Mouse (Mus musculus): Measurements from ENCODE around the gene Satb2. TPM values are rescaled to one million over a fixed set of nuclear protein-coding genes. Genes with fewer than 3 reads are reported as not detected.

The Satb2 gene
- 34.5 and 35.4 TPM in 2 replicates for polyA plus RNA-seq (2012; rRNA removed)

DNA sequence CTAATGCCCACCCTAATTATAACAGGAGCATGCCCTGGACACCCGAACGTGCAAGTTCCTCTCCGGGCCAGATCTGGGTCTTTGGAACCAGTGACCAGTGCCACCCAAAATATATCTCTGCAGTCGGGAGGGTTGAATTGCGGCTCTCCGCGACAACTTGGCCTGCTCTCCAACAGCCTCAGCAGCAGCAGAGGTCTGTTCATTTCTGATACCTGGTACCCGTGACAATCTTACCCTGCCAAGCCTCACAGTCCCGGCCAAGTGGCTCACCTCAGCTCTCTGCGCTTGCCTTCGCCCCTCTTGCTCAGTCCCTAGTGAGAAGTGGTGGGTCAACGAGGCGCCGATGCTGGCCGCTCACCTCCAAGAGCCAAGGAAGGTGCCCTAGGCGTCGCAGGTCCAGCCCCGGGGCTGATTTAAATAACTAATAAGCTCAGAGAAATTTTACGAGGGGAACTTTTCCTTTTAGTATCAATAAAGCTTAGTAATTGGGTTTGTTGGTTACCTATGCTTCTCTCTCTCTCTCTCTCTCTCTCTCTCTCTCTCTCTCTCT is at the start of gene Satb2:
Satb2 (minus strand) TSS at position 500 of the 550 bp plus-strand sequence.
- peak within 1 kb of the TSS; percentile 74 for H3K4me3 ChIP-seq (ENCODE audit: insufficient read depth, low read length)
- no peaks in the 10 kb centered on the region; the same call in 1 of the 2 replicates for H3K4me1 ChIP-seq (ENCODE audit: control insufficient read depth, insufficient read depth, low read length)
- peak within 1 kb of the TSS; percentile 99 for H3K27ac ChIP-seq (ENCODE audit: insufficient read depth, low read length)
- TF ChIP-seq POLR2A (IDR thresholded peaks at IDR 0.05; ENCODE audit: extremely low read depth, insufficient read depth, low read length) (no peak), CTCF (IDR thresholded peaks at IDR 0.05; ENCODE audit: extremely low read depth, insufficient read depth, low read length) (no peak)

DNA sequence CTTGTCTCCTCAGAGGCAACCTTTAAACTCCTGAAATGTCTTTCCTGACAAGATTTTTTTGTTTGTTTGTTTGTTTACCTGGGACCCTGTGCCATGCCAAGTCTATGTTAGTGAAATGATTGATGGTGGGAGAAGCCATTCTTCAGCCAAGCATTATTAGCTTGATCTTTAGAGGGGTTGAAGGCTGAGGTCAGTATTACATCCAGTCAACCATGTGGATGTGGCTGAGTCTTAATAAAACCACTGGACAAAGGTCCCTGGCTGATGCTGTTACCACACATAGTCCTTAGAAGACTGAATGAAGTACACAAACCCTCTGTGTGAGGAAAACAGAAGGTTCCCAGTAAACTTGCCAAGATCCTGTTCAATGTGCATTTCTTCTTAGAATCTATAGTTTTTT is 40.5 kb upstream of the Satb2 start:
- TF ChIP-seq CTCF (IDR thresholded peaks at IDR 0.05; ENCODE audit: extremely low read depth, insufficient read depth, low read length) (no peak), POLR2A (IDR thresholded peaks at IDR 0.05; ENCODE audit: extremely low read depth, insufficient read depth, low read length) (no peak)
- no peak overlapping the region for H3K27ac ChIP-seq (ENCODE audit: insufficient read depth, low read length)
- no peak overlapping the region for H3K4me3 ChIP-seq (ENCODE audit: insufficient read depth, low read length)
- H3K4me1 ChIP-seq (ENCODE audit: control insufficient read depth, insufficient read depth, low read length): no peaks in the 10 kb centered on the region

DNA sequence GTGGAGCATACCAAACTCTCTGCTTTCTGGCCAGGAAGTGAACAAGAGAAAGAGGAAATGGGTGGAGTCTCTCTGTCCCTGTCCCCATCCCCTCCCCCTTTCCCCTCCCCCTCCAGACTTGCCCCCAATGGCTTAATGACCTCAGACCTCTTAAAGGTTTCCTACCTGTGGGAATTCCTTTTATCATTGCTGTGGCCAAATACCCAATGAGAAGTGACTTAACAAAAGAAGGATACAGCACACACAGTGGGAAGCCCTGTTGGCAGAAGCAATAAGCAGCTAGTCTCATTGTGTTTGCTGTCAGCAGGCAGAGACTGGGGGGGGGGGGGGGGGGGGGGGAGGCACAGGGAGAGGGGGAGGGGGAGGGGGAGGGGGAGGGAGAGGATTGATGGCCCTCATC is 35.4 kb upstream of the Satb2 start:
- TF ChIP-seq POLR2A (IDR thresholded peaks at IDR 0.05; ENCODE audit: extremely low read depth, insufficient read depth, low read length) (no peak), CTCF (IDR thresholded peaks at IDR 0.05; ENCODE audit: extremely low read depth, insufficient read depth, low read length) (no peak)
- no peaks in the 10 kb centered on the region for H3K4me1 ChIP-seq (ENCODE audit: control insufficient read depth, insufficient read depth, low read length)
- H3K27ac ChIP-seq (ENCODE audit: insufficient read depth, low read length): no peak overlapping the region
- no peak overlapping the region for H3K4me3 ChIP-seq (ENCODE audit: insufficient read depth, low read length)

- Histone ChIP-seq H3K27ac (ENCODE audit: insufficient read depth, low read length) (no peak overlapping the region), H3K4me1 (ENCODE audit: control insufficient read depth, insufficient read depth, low read length) (no peaks in the 10 kb centered on the region), H3K4me3 (ENCODE audit: insufficient read depth, low read length) (no peak overlapping the region)
- TF ChIP-seq CTCF (IDR thresholded peaks at IDR 0.05; ENCODE audit: extremely low read depth, insufficient read depth, low read length): no peak
- no peak for TF ChIP-seq POLR2A (IDR thresholded peaks at IDR 0.05; ENCODE audit: extremely low read depth, insufficient read depth, low read length)
These were observed 30.7 kb upstream of the Satb2 start for GRCm38 (mm10) chr1:57009171-57009570.

- H3K27ac ChIP-seq (ENCODE audit: insufficient read depth, low read length): no peak overlapping the region
- H3K4me1 ChIP-seq (ENCODE audit: control insufficient read depth, insufficient read depth, low read length): no peaks in the 10 kb centered on the region
- H3K4me3 ChIP-seq (ENCODE audit: insufficient read depth, low read length): no peak overlapping the region
- no peak for TF ChIP-seq POLR2A (IDR thresholded peaks at IDR 0.05; ENCODE audit: extremely low read depth, insufficient read depth, low read length)
- TF ChIP-seq CTCF (IDR thresholded peaks at IDR 0.05; ENCODE audit: extremely low read depth, insufficient read depth, low read length): no peak
These were observed 16.6 kb upstream of the Satb2 start for GRCm38 (mm10) chr1:56995041-56995440.

DNA sequence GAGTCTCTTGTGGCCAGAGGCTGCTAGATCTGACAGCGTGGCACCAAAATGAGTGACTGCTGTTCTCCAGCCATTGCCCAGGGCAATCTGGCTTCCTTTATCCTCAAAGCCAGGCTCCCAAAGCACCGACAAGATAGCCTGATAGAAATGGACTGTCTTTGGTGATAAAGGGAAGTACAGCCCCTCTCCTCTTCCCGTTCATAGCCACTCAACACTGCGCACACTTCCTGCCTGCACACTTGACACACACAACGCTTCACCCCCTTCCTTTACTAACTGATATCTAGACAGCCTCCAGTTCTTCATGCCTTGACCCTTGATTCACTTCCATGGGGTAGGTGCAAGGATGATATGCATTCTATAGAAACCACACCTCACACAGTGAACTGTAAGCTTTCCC is 13.9 kb upstream of the Satb2 start:
- Histone ChIP-seq H3K27ac (ENCODE audit: insufficient read depth, low read length) (no peak overlapping the region), H3K4me1 (ENCODE audit: control insufficient read depth, insufficient read depth, low read length) (no peaks in the 10 kb centered on the region), H3K4me3 (ENCODE audit: insufficient read depth, low read length) (no peak overlapping the region)
- TF ChIP-seq CTCF (IDR thresholded peaks at IDR 0.05; ENCODE audit: extremely low read depth, insufficient read depth, low read length) (no peak), POLR2A (IDR thresholded peaks at IDR 0.05; ENCODE audit: extremely low read depth, insufficient read depth, low read length) (no peak)

DNA sequence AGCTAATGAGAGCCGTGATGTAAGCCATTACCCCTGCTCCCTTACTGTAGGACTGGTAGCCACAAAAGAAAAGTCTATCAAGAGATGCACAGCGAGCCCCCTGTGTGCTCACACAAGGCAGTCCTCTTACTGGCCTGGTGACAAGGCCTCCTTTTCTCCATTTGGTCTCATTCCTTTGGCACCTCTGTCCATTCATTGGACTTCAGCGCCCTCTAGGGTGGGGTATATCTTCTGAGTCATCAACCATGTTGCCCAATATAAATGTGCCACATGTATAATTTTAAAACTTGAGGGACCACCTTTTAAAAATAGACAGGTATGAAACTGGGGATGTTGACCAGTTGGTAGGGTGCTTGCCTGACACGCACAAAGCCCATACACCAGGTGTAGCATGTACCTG is 13.2 kb upstream of the Satb2 start:
- no peak overlapping the region for H3K4me3 ChIP-seq (ENCODE audit: insufficient read depth, low read length)
- H3K4me1 ChIP-seq (ENCODE audit: control insufficient read depth, insufficient read depth, low read length): no peaks in the 10 kb centered on the region
- TF ChIP-seq POLR2A (IDR thresholded peaks at IDR 0.05; ENCODE audit: extremely low read depth, insufficient read depth, low read length) (no peak), CTCF (IDR thresholded peaks at IDR 0.05; ENCODE audit: extremely low read depth, insufficient read depth, low read length) (peak; percentile 23; the same call in 1 of the 2 replicates)
- no peak overlapping the region for H3K27ac ChIP-seq (ENCODE audit: insufficient read depth, low read length)

DNA sequence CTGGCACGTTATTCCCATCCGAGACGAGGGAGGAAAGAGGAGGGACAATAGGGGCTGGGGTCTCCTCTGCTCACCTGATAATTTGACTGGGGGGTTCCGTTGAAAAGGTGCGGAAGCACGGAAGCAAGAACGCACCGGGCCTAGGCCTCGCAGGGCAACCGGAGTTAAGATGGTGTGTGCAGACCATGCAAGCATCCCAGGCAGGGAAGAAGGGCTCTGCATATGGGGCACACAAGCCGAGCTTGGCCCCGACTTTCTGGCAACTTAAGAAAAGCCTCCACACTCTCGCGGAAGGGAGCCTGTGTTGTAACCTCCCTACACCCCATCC is 6.0 kb upstream of the Satb2 start:
- H3K4me3 ChIP-seq (ENCODE audit: insufficient read depth, low read length): no peak overlapping the region
- H3K4me1 ChIP-seq (ENCODE audit: control insufficient read depth, insufficient read depth, low read length): no peaks in the 10 kb centered on the region; the same call in 1 of the 2 replicates
- H3K27ac ChIP-seq (ENCODE audit: insufficient read depth, low read length): no peak overlapping the region
- TF ChIP-seq CTCF (IDR thresholded peaks at IDR 0.05; ENCODE audit: extremely low read depth, insufficient read depth, low read length) (no peak), POLR2A (IDR thresholded peaks at IDR 0.05; ENCODE audit: extremely low read depth, insufficient read depth, low read length) (no peak)

DNA sequence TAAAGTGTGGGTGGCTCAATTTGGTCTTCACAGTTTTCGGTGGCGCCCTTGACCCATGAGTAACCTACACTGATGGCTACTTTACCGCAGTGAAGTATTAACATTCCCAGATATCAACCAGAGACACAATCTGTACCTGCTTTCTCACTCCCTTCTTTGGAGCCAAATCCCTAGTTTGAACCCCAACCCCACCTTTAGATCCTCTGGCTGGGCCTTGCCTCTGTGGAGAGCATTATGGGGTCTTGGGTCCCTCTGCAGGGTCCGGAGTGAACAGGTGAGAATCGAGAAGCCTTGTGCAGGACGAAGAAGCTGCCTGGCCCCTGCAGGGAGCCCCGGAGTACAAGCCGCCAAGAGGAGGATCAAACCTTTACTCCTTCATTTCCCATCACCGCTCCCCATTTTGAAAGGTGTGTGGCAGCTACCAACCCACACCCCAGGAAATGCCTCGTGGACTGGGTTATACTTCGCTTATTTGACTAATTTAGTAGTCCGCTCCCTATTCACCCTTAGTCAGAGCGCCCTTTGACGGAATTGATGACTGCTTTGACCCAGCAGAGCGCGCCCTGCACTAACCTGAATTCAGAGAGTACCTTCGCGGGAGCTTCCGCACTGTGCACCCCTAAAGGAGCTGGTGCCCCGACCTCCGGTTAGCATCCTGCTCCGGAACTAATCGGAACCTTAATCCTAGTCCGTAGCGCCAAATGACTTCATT is 5.5 kb upstream of the Satb2 start:
- H3K4me1 ChIP-seq (ENCODE audit: control insufficient read depth, insufficient read depth, low read length): no peaks in the 10 kb centered on the region; the same call in 1 of the 2 replicates
- H3K27ac ChIP-seq (ENCODE audit: insufficient read depth, low read length): no peak overlapping the region
- no peak overlapping the region for H3K4me3 ChIP-seq (ENCODE audit: insufficient read depth, low read length)
- TF ChIP-seq CTCF (IDR thresholded peaks at IDR 0.05; ENCODE audit: extremely low read depth, insufficient read depth, low read length) (no peak), POLR2A (IDR thresholded peaks at IDR 0.05; ENCODE audit: extremely low read depth, insufficient read depth, low read length) (no peak)

DNA sequence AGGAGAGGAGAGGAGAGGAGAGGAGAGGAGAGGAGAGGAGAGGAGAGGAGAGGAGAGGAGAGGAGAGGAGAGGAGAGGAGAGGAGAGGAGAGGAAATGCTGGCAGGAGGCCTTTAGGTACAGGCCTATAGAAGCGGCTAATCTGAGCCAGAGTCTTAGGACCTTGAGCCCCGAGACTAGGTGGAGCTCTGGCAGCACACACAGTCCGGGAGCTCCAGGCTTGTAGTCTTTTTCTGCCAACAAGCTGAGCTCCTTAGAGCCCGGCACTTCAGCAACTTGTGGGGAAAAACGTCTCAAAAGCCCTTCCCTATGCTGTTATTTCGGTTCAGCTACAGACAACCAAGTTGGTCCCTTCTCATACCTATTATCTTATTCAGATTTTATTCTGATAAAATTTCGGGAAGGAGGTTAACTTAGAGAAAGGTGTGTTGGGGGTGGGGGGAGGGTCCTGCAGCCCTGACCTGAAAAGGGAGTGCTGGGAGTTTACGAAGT is 4.7 kb upstream of the Satb2 start:
- Histone ChIP-seq H3K27ac (ENCODE audit: insufficient read depth, low read length) (no peak overlapping the region), H3K4me1 (ENCODE audit: control insufficient read depth, insufficient read depth, low read length) (no peaks in the 10 kb centered on the region; the same call in 1 of the 2 replicates), H3K4me3 (ENCODE audit: insufficient read depth, low read length) (no peak overlapping the region)
- no peak for TF ChIP-seq POLR2A (IDR thresholded peaks at IDR 0.05; ENCODE audit: extremely low read depth, insufficient read depth, low read length)
- TF ChIP-seq CTCF (IDR thresholded peaks at IDR 0.05; ENCODE audit: extremely low read depth, insufficient read depth, low read length): no peak
